Mouse (Mus musculus): ENCODE results near the gene Dcst1.

Gene Dcst1

GRCm38 (mm10) chr3:89305551-89306325 lies 59.3 kb downstream of the Dcst1 start:
- no peak for DNase-seq

- no peak for DNase-seq
Observed at GRCm38 (mm10) chr3:89305105-89305504, 59.9 kb downstream of the Dcst1 start.

DNA sequence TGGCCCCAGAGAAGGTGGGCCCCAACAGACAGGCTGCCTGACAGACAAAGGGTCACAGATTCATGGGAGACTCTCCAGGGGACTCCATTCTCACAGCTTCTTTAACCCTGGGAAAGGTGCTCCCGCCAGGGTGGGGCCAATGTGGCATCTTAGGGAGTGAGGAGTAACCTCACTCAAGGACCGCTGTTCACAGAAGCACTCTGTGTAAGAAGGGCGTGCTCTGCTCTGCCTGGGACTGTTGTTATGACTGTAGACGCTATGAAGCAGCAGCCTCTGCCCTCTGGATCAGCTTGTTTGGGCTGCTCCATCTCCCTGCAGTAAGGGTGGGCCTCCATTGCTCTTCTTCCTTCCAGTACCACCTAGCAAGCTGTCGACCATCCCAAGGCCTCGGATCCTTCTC lies 60.6 kb downstream of the Dcst1 start:
- DNase-seq, result no peak

DNA sequence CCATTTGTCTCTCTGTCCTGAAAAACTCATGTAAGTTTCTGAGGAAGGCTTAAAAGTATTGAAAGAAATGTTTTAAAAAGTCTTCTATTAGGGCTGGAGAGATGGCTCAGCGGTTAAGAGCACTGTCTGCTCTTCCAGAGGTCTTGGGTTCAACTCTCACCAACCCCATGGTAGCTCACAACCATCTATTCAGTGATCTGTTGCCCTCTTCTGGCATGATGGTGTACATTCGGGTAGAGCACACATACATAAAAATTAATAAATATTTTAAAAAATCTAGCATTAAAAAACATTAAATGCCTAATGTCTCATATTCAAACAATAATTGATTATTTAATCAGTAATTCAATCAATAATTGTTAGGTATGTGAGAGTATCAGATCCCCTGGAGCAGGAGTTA lies 64.5 kb downstream of the Dcst1 start:
- no peak for DNase-seq

Data from B cell, adult 2 months (primary cell).